Mouse (Mus musculus): ENCODE results near the gene Spx. TPM values are rescaled to one million over a fixed set of nuclear protein-coding genes. Genes with fewer than 3 reads are reported as not detected.

Spx gene
- 1.7 and 2.1 TPM in 2 replicates for polyA plus RNA-seq (2014; fragmentation: Nextera tagmentation; extraction: Ambion mirVana)

DNA sequence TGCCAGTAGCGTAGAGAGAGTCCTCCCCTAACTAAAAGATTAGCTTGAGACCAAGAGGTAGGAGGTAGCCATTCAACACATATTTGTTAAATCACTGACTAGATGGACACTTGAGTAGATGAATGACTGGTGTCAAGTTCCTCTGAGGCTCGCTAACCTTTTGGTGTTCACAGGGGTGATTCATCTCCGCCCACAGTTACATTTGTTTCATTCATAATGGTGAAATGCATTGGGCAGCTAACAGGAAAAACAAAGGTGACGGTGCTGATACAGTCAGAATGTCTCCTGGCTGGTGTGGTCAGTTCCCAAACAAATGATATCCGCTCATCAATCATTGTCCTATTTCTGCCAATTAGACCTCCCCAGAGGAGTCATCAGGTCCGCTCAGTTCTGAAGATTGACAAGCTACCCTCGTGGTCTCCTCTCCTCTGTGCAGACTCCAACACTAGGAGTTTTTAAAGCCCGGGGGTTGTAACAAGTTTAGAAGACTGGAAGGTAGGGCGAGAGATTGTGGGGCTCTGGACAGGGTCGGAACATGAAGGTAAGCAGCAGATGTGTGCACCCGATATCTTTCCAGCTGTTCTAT lies at the start of gene Spx:
Gene Spx, plus strand, starts transcription at position 536 of the 586 bp plus-strand sequence.
- no peak within 1 kb of the TSS for H3K9ac ChIP-seq (ENCODE audit: low read length)
- no peaks in the 10 kb centered on the region for H3K4me1 ChIP-seq (ENCODE audit: control insufficient read depth, insufficient read depth, low read length)
- ATAC-seq (no peak), DNase-seq (ENCODE audit: low spot score) (no peak)
- H3K4me2 ChIP-seq (ENCODE audit: low read length): no peak within 1 kb of the TSS
- no peak within 1 kb of the TSS for H3K4me3 ChIP-seq (ENCODE audit: low read depth, low read length)
- WGBS: 66% methylated on average over 11 of the region's 11 CpGs
- no peaks in the 10 kb centered on the region for H3K9me3 ChIP-seq (replicated peaks; ENCODE audit: control insufficient read depth, low read length)
- no peak within 1 kb of the TSS for H3K27ac ChIP-seq (ENCODE audit: low read depth, low read length)
- H3K36me3 ChIP-seq (ENCODE audit: control insufficient read depth, insufficient read depth, low read length): no peaks in the 10 kb centered on the region
- peaks cover 25% of the 10 kb centered on the region for H3K27me3 ChIP-seq (replicated peaks; ENCODE audit: control insufficient read depth, insufficient read depth, low read length)

DNA sequence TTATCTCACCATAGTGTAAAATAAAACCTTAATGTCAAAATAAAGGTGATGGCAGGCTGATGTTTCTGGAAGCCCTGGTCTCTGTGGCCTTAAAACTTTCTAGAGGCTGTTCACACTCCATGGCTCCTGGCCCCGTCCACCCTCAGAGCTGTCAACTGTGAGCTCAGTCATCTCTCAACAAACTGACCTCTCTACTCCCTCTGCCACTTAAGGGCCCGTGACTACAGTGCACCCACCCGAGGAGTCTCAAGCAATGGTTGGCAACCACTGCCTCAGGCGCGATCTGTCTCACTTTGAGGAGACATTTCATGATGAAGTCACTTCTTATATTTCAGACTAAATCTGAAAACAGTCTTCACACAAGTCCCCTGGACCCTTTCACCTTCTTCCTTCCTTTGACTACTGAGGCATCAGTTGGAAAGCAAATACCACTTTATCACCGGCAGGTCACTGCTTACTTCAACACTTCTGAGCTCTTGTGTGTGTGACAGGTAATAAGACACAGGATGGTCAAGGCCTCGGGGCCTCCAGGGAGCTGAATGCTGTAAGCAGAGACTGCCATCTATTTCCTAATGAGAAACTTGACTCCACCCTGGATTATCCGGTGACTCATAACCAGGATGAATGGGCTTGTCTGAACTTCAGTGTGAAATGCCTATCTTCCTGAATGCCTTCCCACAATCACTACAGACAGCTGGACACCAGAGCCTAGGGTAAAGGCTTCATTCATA lies 47.3 kb upstream of the Spx start:
- no peak overlapping the region for H3K4me2 ChIP-seq (ENCODE audit: low read length)
- peaks cover 77% of the 10 kb centered on the region for H3K36me3 ChIP-seq (ENCODE audit: control insufficient read depth, insufficient read depth, low read length)
- no peak for ATAC-seq

GRCm38 (mm10) chr6:142366473-142367018 lies 46.7 kb upstream of the Spx start:
- H3K27ac ChIP-seq (ENCODE audit: low read depth, low read length): no peak overlapping the region
- no peaks in the 10 kb centered on the region for H3K4me1 ChIP-seq (ENCODE audit: control insufficient read depth, insufficient read depth, low read length)
- no peak overlapping the region for H3K4me3 ChIP-seq (ENCODE audit: low read depth, low read length)
- H3K27me3 ChIP-seq (replicated peaks; ENCODE audit: control insufficient read depth, insufficient read depth, low read length): no peaks in the 10 kb centered on the region
- H3K36me3 ChIP-seq (ENCODE audit: control insufficient read depth, insufficient read depth, low read length): peaks cover 75% of the 10 kb centered on the region
- H3K4me2 ChIP-seq (ENCODE audit: low read length): no peak overlapping the region
- ATAC-seq (no peak), DNase-seq (ENCODE audit: low spot score) (no peak)
- no peaks in the 10 kb centered on the region for H3K9me3 ChIP-seq (replicated peaks; ENCODE audit: control insufficient read depth, low read length)
- no peak overlapping the region for H3K9ac ChIP-seq (ENCODE audit: low read length)
- whole genome bisulfite sequencing: 92% methylated on average over 10 of the region's 10 CpGs

More for the DNA sequence above, 47.3 kb upstream of the Spx start:
- H3K4me1 ChIP-seq (ENCODE audit: control insufficient read depth, insufficient read depth, low read length): no peaks in the 10 kb centered on the region
- DNase-seq (ENCODE audit: low spot score): no peak
- no peaks in the 10 kb centered on the region for H3K9me3 ChIP-seq (replicated peaks; ENCODE audit: control insufficient read depth, low read length)
- 95% methylated on average over 8 of the region's 8 CpGs for WGBS
- no peak overlapping the region for H3K4me3 ChIP-seq (ENCODE audit: low read depth, low read length)
- no peak overlapping the region for H3K9ac ChIP-seq (ENCODE audit: low read length)
- no peak overlapping the region for H3K27ac ChIP-seq (ENCODE audit: low read depth, low read length)
- no peaks in the 10 kb centered on the region for H3K27me3 ChIP-seq (replicated peaks; ENCODE audit: control insufficient read depth, insufficient read depth, low read length)

DNA sequence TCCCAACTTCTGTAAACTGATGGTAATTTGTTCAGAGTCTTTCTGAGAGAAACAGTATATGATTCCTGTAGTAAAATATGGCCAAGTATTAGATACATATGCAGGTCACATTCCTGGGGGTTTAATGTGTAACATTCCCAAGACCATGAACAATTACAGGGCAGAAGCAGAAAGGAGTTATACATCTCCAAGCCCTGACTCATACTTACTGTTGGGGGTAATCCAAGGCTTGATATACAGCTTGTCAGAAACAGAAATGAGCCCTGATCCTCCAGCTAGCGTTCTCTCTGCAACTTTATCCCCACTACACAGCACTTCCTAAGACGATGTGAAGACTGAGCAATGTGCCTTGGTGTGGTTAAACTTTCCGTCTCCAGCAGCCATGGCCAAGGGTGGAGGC lies 45.7 kb upstream of the Spx start:
- Histone ChIP-seq H3K36me3 (ENCODE audit: control insufficient read depth, insufficient read depth, low read length) (peaks cover 77% of the 10 kb centered on the region), H3K4me3 (ENCODE audit: low read depth, low read length) (no peak overlapping the region), H3K27ac (ENCODE audit: low read depth, low read length) (no peak overlapping the region), H3K4me2 (ENCODE audit: low read length) (no peak overlapping the region), H3K9ac (ENCODE audit: low read length) (no peak overlapping the region), H3K4me1 (ENCODE audit: control insufficient read depth, insufficient read depth, low read length) (no peaks in the 10 kb centered on the region), H3K9me3 (replicated peaks; ENCODE audit: control insufficient read depth, low read length) (no peaks in the 10 kb centered on the region), H3K27me3 (replicated peaks; ENCODE audit: control insufficient read depth, insufficient read depth, low read length) (no peaks in the 10 kb centered on the region)
- DNase-seq (ENCODE audit: low spot score) (no peak), ATAC-seq (no peak)
- 100% methylated on average over 3 of the region's 3 CpGs for WGBS

DNA sequence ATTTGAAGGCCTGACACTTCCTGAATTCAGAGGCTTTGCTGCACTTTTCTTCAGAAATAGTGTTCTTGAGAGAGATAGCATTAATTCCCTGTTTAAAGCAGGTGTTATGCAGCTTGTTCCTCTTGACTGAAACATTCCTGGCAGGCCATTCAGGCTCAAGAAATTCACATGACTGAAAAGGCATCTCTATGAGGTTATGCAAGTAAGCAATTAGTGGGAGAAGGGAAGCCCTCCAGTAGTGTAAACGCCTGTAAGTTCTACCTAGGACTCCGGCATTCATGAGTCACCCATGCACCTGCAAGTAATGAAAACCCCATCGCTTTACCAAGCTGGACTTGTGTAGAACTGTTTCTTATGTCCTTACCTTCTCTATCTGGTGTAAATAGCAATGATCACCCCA lies 43.7 kb upstream of the Spx start:
- H3K27me3 ChIP-seq (replicated peaks; ENCODE audit: control insufficient read depth, insufficient read depth, low read length): no peaks in the 10 kb centered on the region
- no peak overlapping the region for H3K27ac ChIP-seq (ENCODE audit: low read depth, low read length)
- no peak overlapping the region for H3K4me3 ChIP-seq (ENCODE audit: low read depth, low read length)
- no peaks in the 10 kb centered on the region for H3K9me3 ChIP-seq (replicated peaks; ENCODE audit: control insufficient read depth, low read length)
- H3K4me1 ChIP-seq (ENCODE audit: control insufficient read depth, insufficient read depth, low read length): no peaks in the 10 kb centered on the region
- 95% methylated on average over 3 of the region's 3 CpGs for WGBS
- DNase-seq (ENCODE audit: low spot score) (no peak), ATAC-seq (no peak)
- no peak overlapping the region for H3K4me2 ChIP-seq (ENCODE audit: low read length)
- H3K36me3 ChIP-seq (ENCODE audit: control insufficient read depth, insufficient read depth, low read length): peaks cover 77% of the 10 kb centered on the region
- H3K9ac ChIP-seq (ENCODE audit: low read length): no peak overlapping the region

GRCm38 (mm10) chr6:142377081-142377480 lies 36.2 kb upstream of the Spx start:
- Histone ChIP-seq H3K27ac (ENCODE audit: low read depth, low read length) (no peak overlapping the region), H3K9me3 (replicated peaks; ENCODE audit: control insufficient read depth, low read length) (no peaks in the 10 kb centered on the region), H3K4me2 (ENCODE audit: low read length) (no peak overlapping the region), H3K4me3 (ENCODE audit: low read depth, low read length) (no peak overlapping the region), H3K9ac (ENCODE audit: low read length) (no peak overlapping the region), H3K27me3 (replicated peaks; ENCODE audit: control insufficient read depth, insufficient read depth, low read length) (no peaks in the 10 kb centered on the region), H3K4me1 (ENCODE audit: control insufficient read depth, insufficient read depth, low read length) (no peaks in the 10 kb centered on the region), H3K36me3 (ENCODE audit: control insufficient read depth, insufficient read depth, low read length) (peaks cover 50% of the 10 kb centered on the region)
- DNase-seq (ENCODE audit: low spot score) (no peak), ATAC-seq (no peak)
- 61% methylated on average over 1 of the region's 1 CpGs for WGBS

- Histone ChIP-seq H3K4me3 (ENCODE audit: low read depth, low read length) (no peak overlapping the region), H3K36me3 (ENCODE audit: control insufficient read depth, insufficient read depth, low read length) (peaks cover 37% of the 10 kb centered on the region), H3K27me3 (replicated peaks; ENCODE audit: control insufficient read depth, insufficient read depth, low read length) (no peaks in the 10 kb centered on the region), H3K9me3 (replicated peaks; ENCODE audit: control insufficient read depth, low read length) (no peaks in the 10 kb centered on the region), H3K9ac (ENCODE audit: low read length) (no peak overlapping the region), H3K4me2 (ENCODE audit: low read length) (no peak overlapping the region), H3K4me1 (ENCODE audit: control insufficient read depth, insufficient read depth, low read length) (no peaks in the 10 kb centered on the region), H3K27ac (ENCODE audit: low read depth, low read length) (no peak overlapping the region)
- no peak for ATAC-seq
- 93% methylated on average over 8 of the region's 8 CpGs for WGBS
- DNase-seq (ENCODE audit: low spot score): no peak
Observed at GRCm38 (mm10) chr6:142378576-142379330, 34.5 kb upstream of the Spx start.

- Histone ChIP-seq H3K27ac (ENCODE audit: low read depth, low read length) (no peak overlapping the region), H3K27me3 (replicated peaks; ENCODE audit: control insufficient read depth, insufficient read depth, low read length) (no peaks in the 10 kb centered on the region), H3K9ac (ENCODE audit: low read length) (no peak overlapping the region), H3K4me2 (ENCODE audit: low read length) (no peak overlapping the region), H3K4me3 (ENCODE audit: low read depth, low read length) (no peak overlapping the region), H3K36me3 (ENCODE audit: control insufficient read depth, insufficient read depth, low read length) (peaks cover 26% of the 10 kb centered on the region), H3K9me3 (replicated peaks; ENCODE audit: control insufficient read depth, low read length) (no peaks in the 10 kb centered on the region), H3K4me1 (ENCODE audit: control insufficient read depth, insufficient read depth, low read length) (no peaks in the 10 kb centered on the region)
- 91% methylated on average over 6 of the region's 6 CpGs for WGBS
- DNase-seq (ENCODE audit: low spot score) (no peak), ATAC-seq (no peak)
Observed at GRCm38 (mm10) chr6:142379961-142380360, 33.3 kb upstream of the Spx start.
